Mouse (Mus musculus): ENCODE measurements around the gene Sohlh2. TPM values are rescaled to one million over a fixed set of nuclear protein-coding genes. Genes with fewer than 3 reads are reported as not detected.

Gene Sohlh2
- polyA plus RNA-seq, 1 experiment from 2014 or later: 0.12 TPM

DNA sequence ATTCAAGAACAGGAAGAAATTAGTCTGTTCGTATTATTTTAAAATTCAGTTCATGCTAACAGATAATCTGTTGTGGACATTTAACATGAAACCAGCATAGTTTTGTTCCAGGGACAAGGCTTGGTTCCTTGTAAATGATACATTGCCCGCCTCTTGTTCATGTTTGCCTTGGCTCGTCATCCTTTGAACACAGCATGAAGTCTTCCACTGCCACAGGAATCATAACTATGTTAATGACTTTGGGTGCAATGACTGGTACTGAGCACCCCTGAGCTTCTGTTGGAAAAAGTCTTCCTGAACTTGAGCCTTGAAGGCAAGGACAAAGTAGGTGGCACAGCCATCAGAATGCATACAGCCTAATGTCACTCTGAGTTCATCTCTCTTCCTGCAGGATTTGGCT, 66.2 kb downstream of the Sohlh2 start:
- Histone ChIP-seq H3K4me1 (replicated peaks) (peaks cover 72% of the 10 kb centered on the region), H3K9me3 (no peaks in the 10 kb centered on the region), H3K4me3 (no peak overlapping the region), H3K27ac (replicated peaks) (no peak overlapping the region), H3K4me2 (no peak overlapping the region), H3K36me3 (peaks cover 17% of the 10 kb centered on the region), H3K27me3 (no peaks in the 10 kb centered on the region), H3K9ac (no peak overlapping the region)
- WGBS: 66% methylated on average over 3 of the region's 3 CpGs
- peak; percentile 19; the same call in 1 of the 2 replicates for ATAC-seq (ENCODE audit: low FRiP score, low read depth)

- no peak overlapping the region for H3K4me3 ChIP-seq
- WGBS: 55% methylated on average over 6 of the region's 6 CpGs
- H3K27me3 ChIP-seq: no peaks in the 10 kb centered on the region
- no peak overlapping the region for H3K4me2 ChIP-seq
- H3K36me3 ChIP-seq: peaks cover 20% of the 10 kb centered on the region
- ATAC-seq (ENCODE audit: low FRiP score, low read depth): peak; percentile 89
- peaks cover 72% of the 10 kb centered on the region for H3K4me1 ChIP-seq (replicated peaks)
- no peaks in the 10 kb centered on the region for H3K9me3 ChIP-seq
- H3K27ac ChIP-seq (replicated peaks): no peak overlapping the region
- H3K9ac ChIP-seq: no peak overlapping the region
These were observed 66.7 kb downstream of the Sohlh2 start for GRCm38 (mm10) chr3:55248508-55248907.

GRCm38 (mm10) chr3:55250631-55251030, 68.8 kb downstream of the Sohlh2 start:
- Histone ChIP-seq H3K4me1 (replicated peaks) (peaks cover 55% of the 10 kb centered on the region), H3K4me3 (no peak overlapping the region), H3K27ac (replicated peaks) (no peak overlapping the region), H3K4me2 (no peak overlapping the region), H3K9me3 (no peaks in the 10 kb centered on the region), H3K9ac (no peak overlapping the region), H3K27me3 (no peaks in the 10 kb centered on the region), H3K36me3 (peaks cover 27% of the 10 kb centered on the region)
- no peak for ATAC-seq (ENCODE audit: low FRiP score, low read depth)
- WGBS: 93% methylated on average over 2 of the region's 2 CpGs

Small RNAs within 50 kb of the gene (microRNA-seq; reads per million reads assigned to microRNA genes)
- not detected for gene Gm22029

Other genes starting within 250 kb of the Sohlh2 start
- 1.4 and 2.1 TPM in 2 replicates for gene Ccna1, start 126.5 kb upstream of the Sohlh2 start, polyA plus RNA-seq (2015; fragmentation: Nextera tagmentation; extraction: Ambion mirVana)
- gene Spg20, start 69.9 kb upstream of the Sohlh2 start, polyA plus RNA-seq (2015; fragmentation: Nextera tagmentation; extraction: Ambion mirVana): 14.1 and 16.1 TPM in 2 replicates
- 0.13 TPM in 1 of 2 replicates, not detected in the other for gene Ccdc169, start 44.7 kb upstream of the Sohlh2 start, polyA plus RNA-seq (2015; fragmentation: Nextera tagmentation; extraction: Ambion mirVana)
- gene Dclk1, start 60.3 kb downstream of the Sohlh2 start, polyA plus RNA-seq (2015; fragmentation: Nextera tagmentation; extraction: Ambion mirVana): 246 and 266 TPM in 2 replicates